Mouse (Mus musculus) brown adipose tissue, adult 24 weeks (tissue): ENCODE results near the gene Ccnjl. TPM values are rescaled to one million over a fixed set of nuclear protein-coding genes. Genes with fewer than 3 reads are reported as not detected.
A peak's percentile ranks its signal among the peaks of the same experiment; 100 is the strongest.

Experiments used
- H3K27ac ChIP-seq: fragments of 200-500 bp; replicated peaks from 2 replicates; pipeline ENCODE4 v1.5.1; 2012; ENCODE audit warnings: low read depth, mild to moderate bottlenecking, low read length
- H3K4me1 ChIP-seq: fragments of 200-500 bp; 2 replicates; pipeline ENCODE4 v1.6.1; 2012; ENCODE audit warnings: low read length, mixed read lengths; ENCODE audit not compliant: control insufficient read depth, insufficient read depth, insufficient read length
- H3K4me3 ChIP-seq: fragments of 200-500 bp; 2 replicates; pipeline ENCODE4 v1.5.1; 2012; ENCODE audit warnings: low read depth, mild to moderate bottlenecking, low read length, moderate library complexity; ENCODE audit not compliant: insufficient read depth
- polyA plus RNA-seq: library from polyadenylated mRNA; stranded (reverse); fragments of >200 nt; gene quantifications from 2 replicates; pipeline ENCODE4 v1.2.4, GENCODE M21; 2012; ENCODE audit not compliant: missing spikeins, insufficient read depth, insufficient read length

The Ccnjl gene
- not detected in 2 replicates for polyA plus RNA-seq

- H3K4me3 ChIP-seq, result peak within 1 kb of the TSS; percentile 66
- no peak within 1 kb of the TSS for H3K27ac ChIP-seq
- H3K4me1 ChIP-seq, result no peaks in the 10 kb centered on the region
Observed at GRCm38 (mm10) chr11:43528683-43529499, at the start of gene Ccnjl. Ccnjl (plus strand) TSS chr11:43528784.

GRCm38 (mm10) chr11:43479376-43479775 lies 49.2 kb upstream of the Ccnjl start:
- H3K27ac ChIP-seq, result no peak overlapping the region
- no peaks in the 10 kb centered on the region for H3K4me1 ChIP-seq
- no peak overlapping the region for H3K4me3 ChIP-seq

- H3K4me3 ChIP-seq, result no peak overlapping the region
- no peak overlapping the region for H3K27ac ChIP-seq
- no peaks in the 10 kb centered on the region for H3K4me1 ChIP-seq
Observed at GRCm38 (mm10) chr11:43480561-43480960, 48.0 kb upstream of the Ccnjl start.

- Histone ChIP-seq H3K4me1 (no peaks in the 10 kb centered on the region), H3K4me3 (no peak overlapping the region), H3K27ac (no peak overlapping the region)
Observed at GRCm38 (mm10) chr11:43481672-43482522, 46.7 kb upstream of the Ccnjl start.

- Histone ChIP-seq H3K4me3 (no peak overlapping the region), H3K4me1 (no peaks in the 10 kb centered on the region), H3K27ac (no peak overlapping the region)
Observed at GRCm38 (mm10) chr11:43483122-43483792, 45.3 kb upstream of the Ccnjl start.

- H3K27ac ChIP-seq, result 0 out of 2 replicates have a peak overlapping the region, but pooled peaks have one; percentile 4
- no peaks in the 10 kb centered on the region for H3K4me1 ChIP-seq
- no peak overlapping the region for H3K4me3 ChIP-seq
Observed at GRCm38 (mm10) chr11:43484057-43484456, 44.5 kb upstream of the Ccnjl start.

GRCm38 (mm10) chr11:43484652-43485051 lies 43.9 kb upstream of the Ccnjl start:
- H3K4me1 ChIP-seq, result no peaks in the 10 kb centered on the region
- H3K27ac ChIP-seq, result no peak overlapping the region
- H3K4me3 ChIP-seq, result no peak overlapping the region

- Histone ChIP-seq H3K4me1 (no peaks in the 10 kb centered on the region), H3K4me3 (no peak overlapping the region)
Observed at GRCm38 (mm10) chr11:43485855-43486254, 42.7 kb upstream of the Ccnjl start.

GRCm38 (mm10) chr11:43492663-43493062 lies 35.9 kb upstream of the Ccnjl start:
- no peak overlapping the region for H3K27ac ChIP-seq
- H3K4me3 ChIP-seq, result no peak overlapping the region
- no peaks in the 10 kb centered on the region for H3K4me1 ChIP-seq

More at GRCm38 (mm10) chr11:43485855-43486254, 42.7 kb upstream of the Ccnjl start:
- no peak overlapping the region for H3K27ac ChIP-seq

GRCm38 (mm10) chr11:43493815-43494409 lies 34.7 kb upstream of the Ccnjl start:
- no peak overlapping the region for H3K27ac ChIP-seq
- no peaks in the 10 kb centered on the region for H3K4me1 ChIP-seq
- no peak overlapping the region for H3K4me3 ChIP-seq

GRCm38 (mm10) chr11:43495037-43495436 lies 33.5 kb upstream of the Ccnjl start:
- no peaks in the 10 kb centered on the region for H3K4me1 ChIP-seq

GRCm38 (mm10) chr11:43495532-43495931 lies 33.1 kb upstream of the Ccnjl start:
- H3K4me3 ChIP-seq, result no peak overlapping the region
- H3K27ac ChIP-seq, result no peak overlapping the region
- H3K4me1 ChIP-seq, result no peaks in the 10 kb centered on the region

More at GRCm38 (mm10) chr11:43495037-43495436, 33.5 kb upstream of the Ccnjl start:
- no peak overlapping the region for H3K27ac ChIP-seq
- H3K4me3 ChIP-seq, result no peak overlapping the region

GRCm38 (mm10) chr11:43501256-43501655 lies 27.3 kb upstream of the Ccnjl start:
- no peak overlapping the region for H3K4me3 ChIP-seq
- H3K4me1 ChIP-seq, result no peaks in the 10 kb centered on the region
- no peak overlapping the region for H3K27ac ChIP-seq

- no peak overlapping the region for H3K4me3 ChIP-seq
- H3K4me1 ChIP-seq, result no peaks in the 10 kb centered on the region
- H3K27ac ChIP-seq, result no peak overlapping the region
Observed at GRCm38 (mm10) chr11:43505188-43505587, 23.4 kb upstream of the Ccnjl start.
